Mouse (Mus musculus): ENCODE results near the gene Eln. TPM values are rescaled to one million over a fixed set of nuclear protein-coding genes. Genes with fewer than 3 reads are reported as not detected.
A peak's percentile ranks its signal among the peaks of the same experiment; 100 is the strongest.

Eln gene
- total and polyA plus RNA-seq, 3 experiments = not detected

GRCm38 (mm10) chr5:134688086-134688717 lies 58.9 kb downstream of the Eln start, which contains the start of gene Limk1:
Gene Limk1, minus strand, starts transcription at chr5:134688598.
- H3K9ac ChIP-seq (ENCODE audit: control insufficient read depth, low read depth, low read length, poor library complexity, severe bottlenecking) = peak within 1 kb of the TSS; percentile 70
- peaks cover 4% of the 10 kb centered on the region; the same call in 1 of the 2 replicates for H3K79me2 ChIP-seq (ENCODE audit: control insufficient read depth, insufficient read depth, low read length, poor library complexity)
- no peak within 1 kb of the TSS for H3K27ac ChIP-seq (ENCODE audit: control insufficient read depth, low read depth, low read length)
- peak in 1 of 2 experiments; percentile 30; a peak in 1 of 4 replicates for TF ChIP-seq POLR2A (IDR thresholded peaks at IDR 0.05; ENCODE audit: control insufficient read depth in 1 of 2, insufficient read depth in 1 of 2, low read depth in 1 of 2, low read length in 2 of 2, poor library complexity in 1 of 2)
- TF ChIP-seq NELFE (IDR thresholded peaks at IDR 0.05; ENCODE audit: low read depth, low read length) = peak; percentile 54; the same call in 1 of the 2 replicates
- no peak for TF ChIP-seq MYC (IDR thresholded peaks at IDR 0.05; ENCODE audit: low read depth, low read length)
- TF ChIP-seq MAZ (IDR thresholded peaks at IDR 0.05; ENCODE audit: low read depth, low read length) = 0 out of 2 replicates have a peak, but pooled peaks have one; percentile 30
- no peak for TF ChIP-seq ZMIZ1 (IDR thresholded peaks at IDR 0.05; ENCODE audit: low read depth, low read length)
- TF ChIP-seq RAD21 (IDR thresholded peaks at IDR 0.05; ENCODE audit: low read depth, low read length) = no peak
- no peak for DNase-seq (ENCODE audit: low read depth, low spot score)
- 0 out of 4 replicates have a peak, but pooled peaks cover 0 to 5% of the 10 kb centered on the region in 2 experiments for H3K36me3 ChIP-seq (ENCODE audit: control insufficient read depth in 1 of 2, insufficient read depth in 2 of 2, low read length in 2 of 2)
- H3K4me1 ChIP-seq (ENCODE audit: control insufficient read depth in 1 of 2, insufficient read depth in 2 of 2, low read length in 2 of 2) = no peaks in the 10 kb centered on the region
- H3K9me3 ChIP-seq (replicated peaks; ENCODE audit: insufficient read depth, low read length) = no peaks in the 10 kb centered on the region
- H3K4me3 ChIP-seq (ENCODE audit: control insufficient read depth in 1 of 2, insufficient read depth in 1 of 2, low read depth in 2 of 2, low read length in 2 of 2) = peak within 1 kb of the TSS; percentile 72 to 97
- no peaks in the 10 kb centered on the region for H3K27me3 ChIP-seq (ENCODE audit: control insufficient read depth in 1 of 2, insufficient read depth in 2 of 2, low read length in 2 of 2)

GRCm38 (mm10) chr5:134687187-134687586 lies 59.9 kb downstream of the Eln start:
- no peaks in the 10 kb centered on the region for H3K27me3 ChIP-seq (ENCODE audit: control insufficient read depth in 1 of 2, insufficient read depth in 2 of 2, low read length in 2 of 2)
- H3K9me3 ChIP-seq (replicated peaks; ENCODE audit: insufficient read depth, low read length) = no peaks in the 10 kb centered on the region
- peaks cover 4% of the 10 kb centered on the region; the same call in 1 of the 2 replicates for H3K79me2 ChIP-seq (ENCODE audit: control insufficient read depth, insufficient read depth, low read length, poor library complexity)
- H3K4me3 ChIP-seq (ENCODE audit: control insufficient read depth in 1 of 2, insufficient read depth in 1 of 2, low read depth in 2 of 2, low read length in 2 of 2) = no peak overlapping the region
- TF ChIP-seq NRF1 (IDR thresholded peaks at IDR 0.05; ENCODE audit: insufficient read depth, low read depth, low read length, poor library complexity, severe bottlenecking) (no peak), USF2 (IDR thresholded peaks at IDR 0.05; ENCODE audit: borderline replicate concordance in 1 of 2, insufficient read depth in 1 of 2, low read depth in 1 of 2, low read length in 2 of 2) (no peak), SIN3A (IDR thresholded peaks at IDR 0.05; ENCODE audit: low read length) (no peak), POLR2AphosphoS2 (IDR thresholded peaks at IDR 0.05; ENCODE audit: low read length) (no peak), HCFC1 (IDR thresholded peaks at IDR 0.05; ENCODE audit: low read depth, low read length) (no peak), BHLHE40 (IDR thresholded peaks at IDR 0.05; ENCODE audit: borderline replicate concordance, low read depth, low read length) (no peak), NELFE (IDR thresholded peaks at IDR 0.05; ENCODE audit: low read depth, low read length) (no peak), MAFK (IDR thresholded peaks at IDR 0.05; ENCODE audit: borderline replicate concordance, low read depth, low read length) (no peak), E2F4 (IDR thresholded peaks at IDR 0.05; ENCODE audit: borderline replicate concordance, low read depth, low read length) (no peak), TBP (IDR thresholded peaks at IDR 0.05; ENCODE audit: low read depth, low read length) (no peak), CTCF (IDR thresholded peaks at IDR 0.05 in 2 of 3, conservative IDR thresholded peaks at IDR 0.05 in 1 of 3; ENCODE audit: control insufficient read depth in 1 of 3, insufficient read depth in 1 of 3, low read depth in 2 of 3, low read length in 3 of 3, poor library complexity in 1 of 3, severe bottlenecking in 1 of 3) (no peak), ZNF384 (IDR thresholded peaks at IDR 0.05; ENCODE audit: low read depth, low read length) (no peak), MXI1 (IDR thresholded peaks at IDR 0.05; ENCODE audit: low read depth, low read length) (no peak), POLR2A (IDR thresholded peaks at IDR 0.05; ENCODE audit: control insufficient read depth in 1 of 2, insufficient read depth in 1 of 2, low read depth in 1 of 2, low read length in 2 of 2, poor library complexity in 1 of 2) (no peak), SMC3 (IDR thresholded peaks at IDR 0.05; ENCODE audit: low read depth, low read length) (no peak), UBTF (IDR thresholded peaks at IDR 0.05; ENCODE audit: borderline replicate concordance, insufficient read depth, low read depth, low read length) (no peak), RCOR1 (IDR thresholded peaks at IDR 0.05; ENCODE audit: low read depth, low read length) (no peak), CHD2 (IDR thresholded peaks at IDR 0.05; ENCODE audit: low read length) (no peak)
- DNase-seq (ENCODE audit: low read depth, low spot score) = no peak
- H3K27ac ChIP-seq (ENCODE audit: control insufficient read depth, low read depth, low read length) = no peak overlapping the region
- H3K9ac ChIP-seq (ENCODE audit: control insufficient read depth, low read depth, low read length, poor library complexity, severe bottlenecking) = no peak overlapping the region
- no peaks in the 10 kb centered on the region for H3K4me1 ChIP-seq (ENCODE audit: control insufficient read depth in 1 of 2, insufficient read depth in 2 of 2, low read length in 2 of 2)
- H3K36me3 ChIP-seq (ENCODE audit: control insufficient read depth in 1 of 2, insufficient read depth in 2 of 2, low read length in 2 of 2) = 0 out of 4 replicates have a peak, but pooled peaks cover 0 to 5% of the 10 kb centered on the region in 2 experiments

All from MEL (cell line).